Mouse (Mus musculus) forebrain, embryonic 14.5 days (tissue): ENCODE data around the gene Supt4a. TPM values are rescaled to one million over a fixed set of nuclear protein-coding genes. Genes with fewer than 3 reads are reported as not detected.
A peak's percentile ranks its signal among the peaks of the same experiment; 100 is the strongest.

Source experiments
- ATAC-seq: fragments of 200-750 bp; cut with Nextera tagmentation; 2 replicates; pipeline ENCODE4 v1.8.0; 2017; ENCODE audit warnings: mild to moderate bottlenecking, moderate library complexity
- DNase-seq: peaks from one replicate; pipeline ENCODE4 v3.0.0-alpha.2; 2015; ENCODE audit warnings: low spot score
- H3K27ac ChIP-seq: fragments of 300-500 bp; sonication (generic); 2 replicates; pipeline ENCODE4 v1.5.1; 2014; ENCODE audit warnings: low read depth, mild to moderate bottlenecking, control low read depth, low read length, moderate library complexity
- H3K27me3 ChIP-seq: fragments of 300-500 bp; sonication (generic); replicated peaks from 2 replicates; pipeline ENCODE4 v1.6.1; 2014; ENCODE audit warnings: low read length, control low read depth, mixed read lengths; ENCODE audit not compliant: control insufficient read depth, insufficient read depth
- H3K36me3 ChIP-seq: fragments of 300-500 bp; sonication (generic); 2 replicates; pipeline ENCODE4 v1.6.1; 2014; ENCODE audit warnings: low read length, control low read depth; ENCODE audit not compliant: control insufficient read depth, insufficient read depth
- H3K4me1 ChIP-seq: fragments of 300-500 bp; sonication (generic); 2 replicates; pipeline ENCODE4 v1.6.1; 2014; ENCODE audit warnings: antibody characterized with exemption, low read length, control low read depth; ENCODE audit not compliant: control insufficient read depth, insufficient read depth
- H3K4me2 ChIP-seq: fragments of 300-500 bp; sonication (generic); 2 replicates; pipeline ENCODE4 v1.6.1; 2014; ENCODE audit warnings: mild to moderate bottlenecking, control low read depth, low read length
- H3K4me3 ChIP-seq: fragments of 300-500 bp; sonication (generic); 2 replicates; pipeline ENCODE4 v1.5.1; 2014; ENCODE audit warnings: low read depth, low read length, control low read depth
- H3K9ac ChIP-seq: fragments of 300-500 bp; sonication (generic); 2 replicates; pipeline ENCODE4 v1.6.1; 2014; ENCODE audit warnings: mild to moderate bottlenecking, low read length, control low read depth, moderate library complexity
- H3K9me3 ChIP-seq: fragments of 300-500 bp; sonication (generic); replicated peaks from 2 replicates; pipeline ENCODE4 v1.6.1; 2016; ENCODE audit warnings: low read length, control low read depth, mixed read lengths; ENCODE audit not compliant: control insufficient read depth
- WGBS: fragments of 180-500 bp; shearing (Covaris S2); extraction: QIAGEN DNeasy Blood & Tissue Kit; methylation state at CpG from one replicate; pipeline ENCODE4 v1.1.7; 2014; 5-methylcytosine and 5-hydroxymethylcytosine counted together
- polyA plus RNA-seq: library from polyadenylated mRNA; unstranded; fragments of >200 nt; fragmentation: Nextera tagmentation; extraction: Ambion mirVana; gene quantifications from 2 replicates; pipeline ENCODE4 v1.2.1, GENCODE M21; 2014

Supt4a gene
- polyA plus RNA-seq, 1 experiment from 2014 or later: 203 TPM

GRCm38 (mm10) chr11:87729593-87730185 is 7.7 kb upstream of the Supt4a start:
- WGBS: 91% methylated on average over 13 of the region's 13 CpGs
- DNase-seq (no peak), ATAC-seq (no peak)
- Histone ChIP-seq H3K9me3 (no peaks in the 10 kb centered on the region), H3K36me3 (no peaks in the 10 kb centered on the region), H3K4me3 (no peak overlapping the region), H3K4me2 (no peak overlapping the region), H3K27ac (no peak overlapping the region), H3K4me1 (peaks cover 5% of the 10 kb centered on the region; the same call in 1 of the 2 replicates), H3K27me3 (no peaks in the 10 kb centered on the region), H3K9ac (no peak overlapping the region)

- H3K9me3 ChIP-seq: no peaks in the 10 kb centered on the region
- no peak overlapping the region for H3K9ac ChIP-seq
- DNase-seq: no peak
- H3K27me3 ChIP-seq: no peaks in the 10 kb centered on the region
- peaks cover 5% of the 10 kb centered on the region; the same call in 1 of the 2 replicates for H3K4me1 ChIP-seq
- no peaks in the 10 kb centered on the region for H3K36me3 ChIP-seq
- WGBS: 77% methylated on average over 10 of the region's 10 CpGs
- no peak overlapping the region for H3K4me2 ChIP-seq
- no peak overlapping the region for H3K4me3 ChIP-seq
- H3K27ac ChIP-seq: no peak overlapping the region
- ATAC-seq: no peak
Measured at GRCm38 (mm10) chr11:87730652-87731310, 6.6 kb upstream of the Supt4a start.

GRCm38 (mm10) chr11:87734346-87734745 is 3.0 kb upstream of the Supt4a start:
- DNase-seq (no peak), ATAC-seq (no peak)
- Histone ChIP-seq H3K4me2 (peak overlapping the region; percentile 39; the same call in 1 of the 2 replicates), H3K27me3 (no peaks in the 10 kb centered on the region), H3K4me1 (peaks cover 3% of the 10 kb centered on the region; the same call in 1 of the 2 replicates), H3K9me3 (no peaks in the 10 kb centered on the region), H3K9ac (peak overlapping the region; percentile 33; the same call in 1 of the 2 replicates), H3K36me3 (peaks cover 1% of the 10 kb centered on the region), H3K4me3 (no peak overlapping the region), H3K27ac (no peak overlapping the region)
- WGBS: 46% methylated on average over 5 of the region's 5 CpGs

- DNase-seq (no peak), ATAC-seq (no peak)
- WGBS: 88% methylated on average over 6 of the region's 6 CpGs
- no peak overlapping the region for H3K4me2 ChIP-seq
- peaks cover 15% of the 10 kb centered on the region for H3K36me3 ChIP-seq
- peaks cover 3% of the 10 kb centered on the region; the same call in 1 of the 2 replicates for H3K4me1 ChIP-seq
- no peak overlapping the region for H3K9ac ChIP-seq
- H3K4me3 ChIP-seq: no peak overlapping the region
- H3K27ac ChIP-seq: no peak overlapping the region
- no peaks in the 10 kb centered on the region for H3K9me3 ChIP-seq
- H3K27me3 ChIP-seq: no peaks in the 10 kb centered on the region
Measured at GRCm38 (mm10) chr11:87735691-87736090, 1.7 kb upstream of the Supt4a start.

GRCm38 (mm10) chr11:87736647-87737134 is 661 bp upstream of the Supt4a start:
- H3K27me3 ChIP-seq: no peaks in the 10 kb centered on the region
- H3K4me1 ChIP-seq: peaks cover 3% of the 10 kb centered on the region; the same call in 1 of the 2 replicates
- H3K9ac ChIP-seq: peak overlapping the region; percentile 67
- peak; percentile 75 for ATAC-seq
- peak overlapping the region; percentile 62 for H3K27ac ChIP-seq
- H3K4me3 ChIP-seq: peak overlapping the region; percentile 75
- peaks cover 22% of the 10 kb centered on the region for H3K36me3 ChIP-seq
- DNase-seq: peak; percentile 74
- H3K4me2 ChIP-seq: peak overlapping the region; percentile 76
- H3K9me3 ChIP-seq: no peaks in the 10 kb centered on the region
- 1% methylated on average over 31 of the region's 31 CpGs for WGBS

- H3K9me3 ChIP-seq: no peaks in the 10 kb centered on the region
- no peak overlapping the region for H3K4me3 ChIP-seq
- no peak for ATAC-seq
- H3K4me2 ChIP-seq: no peak overlapping the region
- no peaks in the 10 kb centered on the region for H3K27me3 ChIP-seq
- no peak overlapping the region for H3K27ac ChIP-seq
- H3K9ac ChIP-seq: no peak overlapping the region
- H3K4me1 ChIP-seq: no peaks in the 10 kb centered on the region
- peaks cover 47% of the 10 kb centered on the region for H3K36me3 ChIP-seq
- no peak for DNase-seq
- 96% methylated on average over 3 of the region's 3 CpGs for WGBS
Measured at GRCm38 (mm10) chr11:87743691-87744090, 6.3 kb downstream of the Supt4a start.

GRCm38 (mm10) chr11:87744964-87745363 is 7.6 kb downstream of the Supt4a start:
- no peaks in the 10 kb centered on the region for H3K9me3 ChIP-seq
- no peak overlapping the region for H3K4me2 ChIP-seq
- 82% methylated on average over 4 of the region's 4 CpGs for WGBS
- no peaks in the 10 kb centered on the region for H3K4me1 ChIP-seq
- H3K27me3 ChIP-seq: no peaks in the 10 kb centered on the region
- ATAC-seq: no peak
- DNase-seq: no peak
- no peak overlapping the region for H3K4me3 ChIP-seq
- H3K36me3 ChIP-seq: peaks cover 40% of the 10 kb centered on the region
- no peak overlapping the region for H3K27ac ChIP-seq
- H3K9ac ChIP-seq: no peak overlapping the region

GRCm38 (mm10) chr11:87745632-87746555 is 8.5 kb downstream of the Supt4a start:
- ATAC-seq (no peak), DNase-seq (no peak)
- no peak overlapping the region for H3K4me2 ChIP-seq
- H3K9me3 ChIP-seq: no peaks in the 10 kb centered on the region
- no peaks in the 10 kb centered on the region for H3K27me3 ChIP-seq
- H3K27ac ChIP-seq: no peak overlapping the region
- no peaks in the 10 kb centered on the region for H3K4me1 ChIP-seq
- peaks cover 30% of the 10 kb centered on the region for H3K36me3 ChIP-seq
- no peak overlapping the region for H3K4me3 ChIP-seq
- no peak overlapping the region for H3K9ac ChIP-seq
- WGBS: 79% methylated on average over 9 of the region's 9 CpGs
